ENCODE assay signal across 10 mouse cellular contexts in the genomic region with DNA sequence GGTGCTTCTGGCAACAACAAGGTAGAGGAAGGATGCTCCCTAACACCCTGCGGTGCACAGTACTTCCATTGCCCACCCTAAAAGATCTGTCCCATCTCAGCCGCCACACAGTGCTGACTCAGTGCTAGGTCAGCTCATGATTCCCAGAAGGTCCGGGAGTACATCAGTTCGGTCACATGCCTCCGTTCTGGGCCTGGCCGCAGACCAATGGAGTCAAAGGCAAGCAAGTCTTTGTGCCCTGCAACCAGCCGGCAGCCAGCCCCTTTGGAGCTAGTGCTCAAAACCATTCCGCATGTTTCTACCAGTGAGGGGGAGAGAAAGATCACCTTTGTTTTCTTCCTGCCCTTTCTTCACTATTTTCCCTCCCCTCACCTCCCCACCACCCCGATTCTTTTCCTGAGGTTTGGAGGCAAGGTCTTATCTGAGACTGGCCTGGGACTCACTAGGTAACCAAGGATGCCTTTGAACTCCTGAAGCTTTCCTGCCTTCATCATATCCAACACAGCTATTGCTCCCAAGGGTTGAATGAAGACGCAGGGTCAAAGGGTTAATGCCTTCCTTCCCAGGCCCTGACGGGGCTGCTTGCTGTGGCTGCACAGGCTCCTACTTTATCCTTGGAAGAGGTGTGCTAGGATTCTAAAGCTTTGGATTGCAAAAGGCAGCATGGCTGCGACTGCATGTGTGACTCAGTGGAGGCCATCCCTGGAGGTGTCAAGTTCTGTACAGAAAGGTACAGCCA. TPM values are rescaled to one million over a fixed set of nuclear protein-coding genes. Genes with fewer than 3 reads are reported as not detected.
DNase-seq lines count a peak whose midpoint lies in the region; ATAC-seq lines count a peak whose summit lies in the region.
"Had no signal": no experiment of that assay in that cellular context is flagged by ENCODE, and none has a peak within 500 bp of the region (broad histone marks: within the 10 kb centered on the region; RNA-seq: fewer than 3 reads in every experiment).

No protein-coding gene starts in this region.

- H3K27ac ChIP-seq in heart, embryonic 11.5 days (ENCODE audit: low read depth, low read length): no peak overlapping the region
- peak overlapping the region; percentile 4; the same call in 1 of the 2 replicates for H3K27ac ChIP-seq in limb, embryonic 12.5 days
- H3K27ac ChIP-seq: gastrocnemius, adult 2 months; hindbrain, postnatal 0 days had no signal

- H3K27me3 ChIP-seq in heart, embryonic 11.5 days (ENCODE audit: control insufficient read depth, insufficient read depth, low read length): no peaks in the 10 kb centered on the region
- H3K27me3 ChIP-seq in limb, embryonic 12.5 days: no peaks in the 10 kb centered on the region

- no peak overlapping the region for H3K4me3 ChIP-seq in heart, embryonic 11.5 days (ENCODE audit: low read depth, low read length)
- H3K4me3 ChIP-seq in limb, embryonic 12.5 days (replicated peaks): no peak overlapping the region
- H3K4me3 ChIP-seq: gastrocnemius, adult 2 months had no signal

- 71% methylated on average over 12 of the region's 12 CpGs for WGBS in heart, embryonic 11.5 days (ENCODE audit: insufficient replicate concordance)
- WGBS in limb, embryonic 12.5 days: 66% methylated on average over 12 of the region's 12 CpGs

- DNase-seq in heart, adult 8-10 months (ENCODE audit: low spot score): peak; percentile 42
- DNase-seq in adipocyte (ENCODE audit: low spot score): peak; percentile 75
- DNase-seq in embryo, embryonic 11 days: peak; percentile 36
- DNase-seq in left cerebral cortex, postnatal 36 days (ENCODE audit: low spot score in 2 of 2): no peak
- DNase-seq: gastrocnemius, adult 2 months had no signal

- no peaks in the 10 kb centered on the region for H3K36me3 ChIP-seq in heart, embryonic 11.5 days (ENCODE audit: control insufficient read depth, insufficient read depth, low read length)
- no peaks in the 10 kb centered on the region for H3K36me3 ChIP-seq in limb, embryonic 12.5 days

- ATAC-seq in heart, embryonic 11.5 days (replicated peaks; ENCODE audit: insufficient number of reproducible peaks, low FRiP score, low TSS enrichment): no peak
- ATAC-seq in limb, embryonic 12.5 days (ENCODE audit: insufficient number of reproducible peaks, insufficient read depth, low FRiP score, low TSS enrichment, low read depth): no peak
- ATAC-seq in frontal cortex, adult (ENCODE audit: low TSS enrichment): no peak
- ATAC-seq: hindbrain, postnatal 0 days; midbrain, embryonic 16.5 days had no signal

- H3K9ac ChIP-seq in heart, embryonic 11.5 days (ENCODE audit: low read depth, low read length): no peak overlapping the region
- no peak overlapping the region for H3K9ac ChIP-seq in limb, embryonic 12.5 days (replicated peaks)

- H3K9me3 ChIP-seq in heart, embryonic 11.5 days (replicated peaks; ENCODE audit: control insufficient read depth, low read length): no peaks in the 10 kb centered on the region
- H3K9me3 ChIP-seq in limb, embryonic 12.5 days: no peaks in the 10 kb centered on the region

- H3K4me2 ChIP-seq in heart, embryonic 11.5 days: no peak overlapping the region
- H3K4me2 ChIP-seq in limb, embryonic 12.5 days: no peak overlapping the region

- intact Hi-C loops in left cerebral cortex, postnatal 36 days (cut with DNase I): no loop called here

- H3K4me1 ChIP-seq in heart, embryonic 11.5 days (ENCODE audit: control insufficient read depth, insufficient read depth, low read length): peaks cover 60% of the 10 kb centered on the region
- peaks cover 45% of the 10 kb centered on the region for H3K4me1 ChIP-seq in limb, embryonic 12.5 days (replicated peaks)

RNA-seq across cellular contexts. Expression of gene Pfkp, which starts 16.6 kb away (rescaled TPM):
- 10 to 100 TPM; 27.7 to 47.5 (median 33.5) TPM for total RNA-seq in heart, adult 8-10 months (2022)
- polyA plus RNA-seq in heart, embryonic 11.5 days (2014; fragmentation: Nextera tagmentation; extraction: Ambion mirVana): 143 and 184 TPM in 2 replicates
- 8.7 and 10.2 TPM in 2 replicates for polyA plus RNA-seq in limb, embryonic 12.5 days (2016; fragmentation: Nextera tagmentation; extraction: Ambion mirVana)
- total RNA-seq in left cerebral cortex, postnatal 36 days (2021): 100 to 1,000 TPM; 266 to 272 TPM

Comparison
In these comparisons a context has a peak if more than half of its experiments do, and no peak if none do; other contexts are left out.
1. DNase-seq: peak in heart, adult 8-10 months (single experiment), adipocyte (single experiment) and embryo, embryonic 11 days (single experiment); none in left cerebral cortex, postnatal 36 days (0 of 2).
2. RNA of gene Pfkp, which starts 16.6 kb away (total RNA-seq): 266 to 272 TPM in left cerebral cortex, postnatal 36 days; 27.7 to 47.5 TPM in heart, adult 8-10 months; every median in the first group is over 4 times any median in the second.